Mouse (Mus musculus) CH12.LX (cell line): ENCODE data around the gene Slc2a2. TPM values are rescaled to one million over a fixed set of nuclear protein-coding genes. Genes with fewer than 3 reads are reported as not detected.

Experiments used
- DNase-seq: peaks from one replicate; pipeline ENCODE4 v3.0.0-alpha.2; 2013; ENCODE audit errors: extremely low read depth
- H3K27ac ChIP-seq: 2 replicates; pipeline ENCODE4 v1.5.1; 2012; ENCODE audit warnings: low read depth, mild to moderate bottlenecking, control low read depth, moderate library complexity; ENCODE audit not compliant: insufficient read depth
- H3K27me3 ChIP-seq: replicated peaks from 2 replicates; pipeline ENCODE3; 2012; ENCODE audit warnings: inconsistent platforms
- H3K36me3 ChIP-seq, 2 experiments: replicated peaks in 1 of 2; 2 replicates each; pipeline versions ENCODE3 to v1.6.1; 2012; ENCODE audit warnings: inconsistent platforms in 1 of 2, low read length in 1 of 2, mild to moderate bottlenecking in 1 of 2, mixed read lengths in 1 of 2, moderate library complexity in 1 of 2; ENCODE audit not compliant: control insufficient read depth in 1 of 2, insufficient read depth in 1 of 2
- H3K4me1 ChIP-seq, 2 experiments: 2 replicates each; pipeline ENCODE4 v1.6.1; 2012; ENCODE audit warnings: inconsistent platforms in 1 of 2, moderate library complexity in 1 of 2; ENCODE audit not compliant: insufficient read depth in 2 of 2, control insufficient read depth in 1 of 2
- H3K4me2 ChIP-seq: 2 replicates; pipeline ENCODE4 v1.6.1; 2012; ENCODE audit warnings: low read depth, mild to moderate bottlenecking, control low read depth; ENCODE audit not compliant: poor library complexity, insufficient read depth, severe bottlenecking
- H3K4me3 ChIP-seq, 3 experiments: fragments of 150-350 bp in 1 of 3; sonication (generic) in 1 of 3; replicated peaks in 1 of 3; 2 replicates each; pipeline versions ENCODE3 to v1.5.1; 2011 to 2012; ENCODE audit warnings: low read depth in 2 of 3, low read length in 2 of 3, mild to moderate bottlenecking in 2 of 3, moderate library complexity in 2 of 3, control low read depth in 1 of 3, improper control_type of control experiment in 1 of 3, inconsistent platforms in 1 of 3, mixed read lengths in 1 of 3; ENCODE audit not compliant: poor library complexity in 1 of 3
- H3K79me2 ChIP-seq: replicated peaks from 2 replicates; pipeline ENCODE4 v1.6.1; 2012; ENCODE audit warnings: mild to moderate bottlenecking, moderate library complexity; ENCODE audit not compliant: control insufficient read depth, poor library complexity, insufficient read depth, severe bottlenecking; ENCODE audit errors: extremely low read depth
- H3K9ac ChIP-seq: 2 replicates; pipeline ENCODE4 v1.6.1; 2012; ENCODE audit warnings: low read depth, mild to moderate bottlenecking, control low read depth, moderate library complexity; ENCODE audit not compliant: insufficient read depth
- H3K9me3 ChIP-seq: replicated peaks from 2 replicates; pipeline ENCODE3; 2012; ENCODE audit warnings: low read length, inconsistent platforms, mixed read lengths
- CHD1 ChIP-seq: IDR thresholded peaks from 2 replicates; pipeline ENCODE4 v1.6.1; 2012; ENCODE audit warnings: low read depth, low read length, improper control_type of control experiment, inconsistent platforms
- CTCF ChIP-seq, 2 experiments: IDR thresholded peaks in 1 of 2; conservative IDR thresholded peaks in 1 of 2; 2 replicates each; pipeline ENCODE4 v1.5.1; 2011 to 2012; ENCODE audit warnings: low read depth in 2 of 2, low read length in 2 of 2, improper control_type of control experiment in 1 of 2, inconsistent platforms in 1 of 2, mild to moderate bottlenecking in 1 of 2, moderate library complexity in 1 of 2
- E2F4 ChIP-seq: IDR thresholded peaks from 2 replicates; pipeline ENCODE4 v1.6.1; 2011; ENCODE audit warnings: low read depth, low read length, improper control_type of control experiment; ENCODE audit not compliant: insufficient replicate concordance
- EP300 ChIP-seq: IDR thresholded peaks from 2 replicates; pipeline ENCODE4 v1.6.1; 2011; ENCODE audit warnings: low read length, improper control_type of control experiment
- KAT2A ChIP-seq: IDR thresholded peaks from 2 replicates; pipeline ENCODE4 v1.6.1; 2012; ENCODE audit warnings: low read length, improper control_type of control experiment, inconsistent platforms; ENCODE audit not compliant: insufficient replicate concordance
- MAX ChIP-seq: IDR thresholded peaks from 2 replicates; pipeline ENCODE4 v1.6.1; 2011; ENCODE audit warnings: low read length, improper control_type of control experiment
- MAZ ChIP-seq: IDR thresholded peaks from 2 replicates; pipeline ENCODE4 v1.6.1; 2012; ENCODE audit warnings: low read depth, mild to moderate bottlenecking, inconsistent platforms, low read length, improper control_type of control experiment, moderate library complexity
- MXI1 ChIP-seq: IDR thresholded peaks from 2 replicates; pipeline ENCODE4 v1.6.1; 2011; ENCODE audit warnings: mild to moderate bottlenecking, low read depth, low read length, improper control_type of control experiment
- NELFE ChIP-seq: IDR thresholded peaks from 2 replicates; pipeline ENCODE4 v1.6.1; 2011; ENCODE audit warnings: low read depth, low read length, improper control_type of control experiment
- NRF1 ChIP-seq: IDR thresholded peaks from 2 replicates; pipeline ENCODE4 v1.6.1; 2014; ENCODE audit warnings: low read depth, mild to moderate bottlenecking, inconsistent platforms, low read length, improper control_type of control experiment, moderate library complexity
- PAX5 ChIP-seq: IDR thresholded peaks from 2 replicates; pipeline ENCODE4 v1.6.1; 2012; ENCODE audit warnings: low read length, inconsistent platforms, mixed read lengths
- POLR2A ChIP-seq: IDR thresholded peaks from 2 replicates; pipeline ENCODE4 v1.6.1; 2011; ENCODE audit warnings: low read depth, mild to moderate bottlenecking, improper control_type of control experiment, low read length
- POLR2AphosphoS2 ChIP-seq: IDR thresholded peaks from 2 replicates; pipeline ENCODE4 v1.6.1; 2011; ENCODE audit warnings: low read depth, low read length, improper control_type of control experiment
- RAD21 ChIP-seq: IDR thresholded peaks from 2 replicates; pipeline ENCODE4 v1.6.1; 2011; ENCODE audit warnings: low read depth, mild to moderate bottlenecking, low read length, improper control_type of control experiment, moderate library complexity
- SIN3A ChIP-seq: IDR thresholded peaks from 2 replicates; pipeline ENCODE4 v1.6.1; 2012; ENCODE audit warnings: low read length, improper control_type of control experiment, inconsistent platforms
- SMC3 ChIP-seq: IDR thresholded peaks from 2 replicates; pipeline ENCODE4 v1.6.1; 2011; ENCODE audit warnings: low read depth, low read length, improper control_type of control experiment
- TBP ChIP-seq: conservative IDR thresholded peaks from 2 replicates; pipeline ENCODE4 v1.6.1; 2011; ENCODE audit warnings: low read depth, low read length, improper control_type of control experiment
- TCF12 ChIP-seq: IDR thresholded peaks from 2 replicates; pipeline ENCODE4 v1.6.1; 2014; ENCODE audit warnings: low read depth, mild to moderate bottlenecking, inconsistent platforms, low read length, improper control_type of control experiment
- ZMIZ1 ChIP-seq: IDR thresholded peaks from 2 replicates; pipeline ENCODE4 v1.6.1; 2012; ENCODE audit warnings: low read depth, mild to moderate bottlenecking, inconsistent platforms, low read length, improper control_type of control experiment
- dilution Hi-C: fragments of 300-500 bp; cut with MboI; formaldehyde crosslinking; loops from 2 replicates; pipeline ENCODE4 v1.14.3; 2020; ENCODE audit warnings: low sequenced_read_pairs; ENCODE audit not compliant: extremely low pct_unique_long_range_greater_than_20kb, extremely low pct_ligation_motif_present
- in situ Hi-C: fragments of 300-500 bp; cut with MboI; formaldehyde crosslinking; loops from 3 replicates; pipeline ENCODE4 v1.14.3; 2019; ENCODE audit warnings: low sequenced_read_pairs, low pct_ligation_motif_present, low pct_unique_long_range_greater_than_20kb, mixed read lengths
- polyA plus RNA-seq: library from polyadenylated mRNA; unstranded; fragments of >175 nt; gene quantifications from 2 replicates; pipeline ENCODE4 v1.2.1, GENCODE M21; 2012; ENCODE audit warnings: low read depth; ENCODE audit not compliant: insufficient read length
- total RNA-seq, 2 experiments: library from RNA; depleted of rRNA; stranded (reverse); fragments of 300-350 nt in 1 of 2; fragments of >200 nt in 1 of 2; gene quantifications; 2 replicates each; pipeline ENCODE4 v1.2.3; 2012 to 2014

Gene Slc2a2
- total and polyA plus RNA-seq, 3 experiments = not detected

DNA sequence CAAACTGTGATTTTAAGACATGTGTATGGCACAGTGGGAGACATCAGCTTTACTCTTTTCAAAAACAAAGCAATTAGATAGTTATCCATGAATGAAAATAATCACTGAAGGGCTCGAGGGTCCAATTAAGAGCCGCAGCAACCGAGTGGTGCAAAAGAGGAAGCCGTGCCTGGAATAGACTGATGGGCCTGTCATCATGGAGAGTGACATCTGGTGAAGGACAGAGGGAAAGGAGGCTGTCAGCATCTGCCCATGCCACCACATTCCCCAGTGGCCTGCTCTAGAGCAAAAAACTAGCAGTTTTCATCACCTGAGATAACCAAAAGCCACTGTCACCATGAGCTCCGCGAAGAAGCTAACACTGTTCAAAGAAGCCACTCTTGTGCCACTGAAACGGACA lies 57.8 kb downstream of the Slc2a2 start:
- in situ Hi-C loops (no loop called here), dilution Hi-C loops (no loop called here)
- Histone ChIP-seq H3K9me3 (no peaks in the 10 kb centered on the region), H3K4me3 (no peak overlapping the region), H3K27me3 (no peaks in the 10 kb centered on the region), H3K27ac (no peak overlapping the region), H3K79me2 (no peaks in the 10 kb centered on the region), H3K4me2 (no peak overlapping the region), H3K4me1 (peaks cover 0 to 5% of the 10 kb centered on the region in 2 experiments; a peak in 2 of 4 replicates), H3K9ac (no peak overlapping the region), H3K36me3 (no peaks in the 10 kb centered on the region)
- DNase-seq = no peak
- TF ChIP-seq RAD21 (no peak), NRF1 (no peak), ZMIZ1 (no peak), MAX (no peak), TCF12 (no peak), CHD1 (no peak), NELFE (no peak), POLR2AphosphoS2 (no peak)

DNA sequence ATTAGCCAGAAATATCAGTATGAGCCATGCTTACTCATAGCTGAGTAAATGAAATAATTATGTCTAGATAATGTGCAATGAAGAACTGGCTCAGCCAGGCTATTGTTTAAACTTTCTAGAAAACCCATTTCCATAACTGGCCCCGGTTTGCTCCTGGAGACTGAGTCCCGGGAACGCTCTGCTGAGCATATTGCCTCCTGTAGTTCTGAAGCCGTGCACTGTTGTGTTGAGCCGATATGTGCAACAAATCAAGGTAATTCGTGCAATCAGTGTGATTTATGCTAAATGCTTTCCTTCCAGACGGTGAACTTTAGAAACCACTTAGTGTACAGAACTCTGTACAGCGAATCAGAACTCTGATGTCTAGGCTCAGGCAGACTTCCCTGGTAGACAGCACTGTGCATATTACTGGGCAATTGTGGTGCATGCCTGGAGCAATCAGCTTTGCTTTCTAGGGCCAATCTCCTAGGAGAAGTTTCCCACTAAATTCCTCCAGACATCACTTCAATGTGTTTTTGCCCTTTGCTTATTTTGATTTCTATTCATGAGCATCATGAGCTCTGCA lies 63.6 kb downstream of the Slc2a2 start:
- H3K27me3 ChIP-seq = no peaks in the 10 kb centered on the region
- dilution Hi-C loops (no loop called here), in situ Hi-C loops (no loop called here)
- no peaks in the 10 kb centered on the region for H3K79me2 ChIP-seq
- no peak overlapping the region for H3K4me3 ChIP-seq
- H3K4me2 ChIP-seq = no peak overlapping the region
- H3K27ac ChIP-seq = no peak overlapping the region
- no peaks in the 10 kb centered on the region for H3K36me3 ChIP-seq
- no peaks in the 10 kb centered on the region for H3K4me1 ChIP-seq
- TF ChIP-seq SMC3 (no peak), PAX5 (no peak), NELFE (no peak), TBP (no peak), CTCF (conservative IDR thresholded peaks at IDR 0.05 in 1 of 2, IDR thresholded peaks at IDR 0.05 in 1 of 2; ENCODE audit: low read depth in 2 of 2, low read length in 2 of 2) (no peak), EP300 (no peak), MAZ (no peak)
- no peak for DNase-seq
- H3K9ac ChIP-seq = no peak overlapping the region
- no peaks in the 10 kb centered on the region for H3K9me3 ChIP-seq

GRCm38 (mm10) chr3:28766935-28767334 lies 69.2 kb downstream of the Slc2a2 start:
- Histone ChIP-seq H3K4me2 (no peak overlapping the region), H3K9me3 (no peaks in the 10 kb centered on the region), H3K79me2 (no peaks in the 10 kb centered on the region), H3K27me3 (no peaks in the 10 kb centered on the region), H3K4me1 (no peaks in the 10 kb centered on the region), H3K27ac (no peak overlapping the region), H3K9ac (no peak overlapping the region), H3K36me3 (no peaks in the 10 kb centered on the region), H3K4me3 (no peak overlapping the region)
- DNase-seq = no peak
- TF ChIP-seq POLR2A (no peak), KAT2A (no peak), SIN3A (no peak), NELFE (no peak), TCF12 (no peak), MXI1 (no peak), E2F4 (no peak), POLR2AphosphoS2 (no peak), CHD1 (no peak), PAX5 (no peak)
- in situ Hi-C loops (no loop called here), dilution Hi-C loops (no loop called here)
